Mouse (Mus musculus): ENCODE measurements around the gene C2cd2l.

The C2cd2l gene

GRCm38 (mm10) chr9:44317452-44317851, 2.6 kb downstream of the C2cd2l start:
- in situ Hi-C loops (cut with MboI, MseI): no loop called here

- in situ Hi-C loops (cut with MboI, MseI): no loop called here
Observed at GRCm38 (mm10) chr9:44314910-44315309, 5.2 kb downstream of the C2cd2l start.

- in situ Hi-C loops (cut with MboI, MseI): no loop called here
Observed at GRCm38 (mm10) chr9:44314257-44314547, 5.9 kb downstream of the C2cd2l start.

GRCm38 (mm10) chr9:44313476-44314256, 6.4 kb downstream of the C2cd2l start:
- in situ Hi-C loops (cut with MboI, MseI): no loop called here

GRCm38 (mm10) chr9:44311136-44312134, 8.7 kb downstream of the C2cd2l start:
- in situ Hi-C loops (cut with MboI, MseI): no loop called here

- in situ Hi-C loops (cut with MboI, MseI): no loop called here
Observed at GRCm38 (mm10) chr9:44310750-44311135, 9.3 kb downstream of the C2cd2l start.

GRCm38 (mm10) chr9:44309756-44310155, 10.3 kb downstream of the C2cd2l start:
- in situ Hi-C loops (cut with MboI, MseI): loop anchor here in 1 of 2 experiments (10.0 kb wide), 1 partner anchor 1875 kb away; no protein-coding TSS in a partner anchor

- in situ Hi-C loops (cut with MboI, MseI): loop anchor here in 1 of 2 experiments (10.0 kb wide), 1 partner anchor 1872 kb away; no protein-coding TSS in a partner anchor
Observed at GRCm38 (mm10) chr9:44307248-44307647, 12.8 kb downstream of the C2cd2l start.

GRCm38 (mm10) chr9:44306532-44306931, 13.6 kb downstream of the C2cd2l start:
- in situ Hi-C loops (cut with MboI, MseI): loop anchor here in 1 of 2 experiments (10.0 kb wide), 1 partner anchor 1872 kb away; no protein-coding TSS in a partner anchor

GRCm38 (mm10) chr9:44305466-44306079, 14.5 kb downstream of the C2cd2l start, which contains the start of gene Hinfp:
Gene Hinfp (minus strand): TSS chr9:44305671.
- in situ Hi-C loops (cut with MboI, MseI): loop anchor here in 1 of 2 experiments (10.0 kb wide), 1 partner anchor 1871 kb away; no protein-coding TSS in a partner anchor

- in situ Hi-C loops (cut with MboI, MseI): loop anchor here in 1 of 2 experiments (10.0 kb wide), 1 partner anchor 1865 kb away; no protein-coding TSS in a partner anchor
Observed at GRCm38 (mm10) chr9:44300001-44300400, 20.1 kb downstream of the C2cd2l start.

GRCm38 (mm10) chr9:44292490-44292889, 27.6 kb downstream of the C2cd2l start:
- in situ Hi-C loops (cut with MboI, MseI): no loop called here

GRCm38 (mm10) chr9:44288959-44289291, 31.2 kb downstream of the C2cd2l start:
- in situ Hi-C loops (cut with MboI, MseI): no loop called here

- in situ Hi-C loops (cut with MboI, MseI): no loop called here
Observed at GRCm38 (mm10) chr9:44288076-44288958, 31.8 kb downstream of the C2cd2l start, which contains the start of gene Abcg4. Gene Abcg4 (minus strand): TSS chr9:44288615.

GRCm38 (mm10) chr9:44287401-44288075, 32.5 kb downstream of the C2cd2l start:
- in situ Hi-C loops (cut with MboI, MseI): no loop called here

- in situ Hi-C loops (cut with MboI, MseI): no loop called here
Observed at GRCm38 (mm10) chr9:44287003-44287400, 33.1 kb downstream of the C2cd2l start.

GRCm38 (mm10) chr9:44286256-44286850, 33.7 kb downstream of the C2cd2l start:
- in situ Hi-C loops (cut with MboI, MseI): no loop called here

- in situ Hi-C loops (cut with MboI, MseI): no loop called here
Observed at GRCm38 (mm10) chr9:44283183-44283582, 36.9 kb downstream of the C2cd2l start.

GRCm38 (mm10) chr9:44269973-44270372, 50.1 kb downstream of the C2cd2l start:
- in situ Hi-C loops (cut with MboI, MseI): loop anchor here (10.0 to 25.0 kb wide), 3 partner anchors 708 to 1175 kb away; no protein-coding TSS in a partner anchor

Data from T-helper 17 cell (primary cell).